Mouse (Mus musculus): ENCODE data around the gene Pth2.

DNA sequence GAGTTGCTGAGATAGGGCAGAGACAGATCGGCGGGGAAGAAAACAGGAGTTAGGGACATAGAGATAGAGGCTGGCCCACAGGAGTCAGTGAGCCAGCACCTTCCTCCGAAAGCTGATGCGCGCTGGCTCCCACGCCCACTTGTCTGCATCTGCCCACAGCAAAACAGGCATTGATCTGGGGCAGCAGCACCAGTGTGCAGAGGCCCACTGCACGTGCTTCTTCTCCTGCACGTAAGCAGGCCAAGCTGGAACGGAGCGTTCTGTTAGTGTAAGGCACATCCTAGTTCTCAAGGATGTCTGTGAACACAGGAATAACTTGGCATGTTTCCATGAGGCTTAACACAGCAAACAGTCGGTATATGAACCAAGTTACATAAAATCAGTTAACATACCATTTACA is 18.2 kb downstream of the Pth2 start:
- no peak for TF ChIP-seq CTCF (IDR thresholded peaks at IDR 0.05; ENCODE audit: extremely low read depth, insufficient read depth, low read length)
- no peak for TF ChIP-seq POLR2A (IDR thresholded peaks at IDR 0.05; ENCODE audit: extremely low read depth, insufficient read depth, low read length)
